Mouse (Mus musculus): Measurements from ENCODE around the gene Tprg.
A peak's percentile ranks its signal among the peaks of the same experiment; 100 is the strongest.

Gene Tprg

GRCm38 (mm10) chr16:25333279-25334219, 46.9 kb downstream of the Tprg start:
- peak; percentile 32 for DNase-seq

- DNase-seq: peak; percentile 92
Observed at GRCm38 (mm10) chr16:25335058-25335703, 48.6 kb downstream of the Tprg start.

GRCm38 (mm10) chr16:25349626-25350025, 63.0 kb downstream of the Tprg start:
- peak; percentile 76 for DNase-seq

- no peak for DNase-seq
Observed at GRCm38 (mm10) chr16:25367834-25368233, 81.2 kb downstream of the Tprg start.

- DNase-seq: no peak
Observed at GRCm38 (mm10) chr16:25369984-25370412, 83.4 kb downstream of the Tprg start.

GRCm38 (mm10) chr16:25374121-25374520, 87.5 kb downstream of the Tprg start:
- no peak for DNase-seq

GRCm38 (mm10) chr16:25374775-25375174, 88.2 kb downstream of the Tprg start:
- peak; percentile 12 for DNase-seq

- peak; percentile 70 for DNase-seq
Observed at GRCm38 (mm10) chr16:25376720-25377373, 90.2 kb downstream of the Tprg start.

- DNase-seq: no peak
Observed at GRCm38 (mm10) chr16:25377695-25378094, 91.1 kb downstream of the Tprg start.

- DNase-seq: no peak
Observed at GRCm38 (mm10) chr16:25385498-25386192, 99.0 kb downstream of the Tprg start.

GRCm38 (mm10) chr16:25394676-25395075, 108.1 kb downstream of the Tprg start:
- DNase-seq: no peak

- peak; percentile 78 for DNase-seq
Observed at GRCm38 (mm10) chr16:25404156-25404555, 117.5 kb downstream of the Tprg start.

GRCm38 (mm10) chr16:25407204-25407886, 120.7 kb downstream of the Tprg start:
- peak; percentile 47 for DNase-seq

- no peak for DNase-seq
Observed at GRCm38 (mm10) chr16:25408032-25408431, 121.4 kb downstream of the Tprg start.

GRCm38 (mm10) chr16:25411307-25411706, 124.7 kb downstream of the Tprg start:
- DNase-seq: no peak

- no peak for DNase-seq
Observed at GRCm38 (mm10) chr16:25413885-25414284, 127.3 kb downstream of the Tprg start.

GRCm38 (mm10) chr16:25415186-25415585, 128.6 kb downstream of the Tprg start:
- DNase-seq: no peak

GRCm38 (mm10) chr16:25417875-25418630, 131.4 kb downstream of the Tprg start:
- no peak for DNase-seq

- no peak for DNase-seq
Observed at GRCm38 (mm10) chr16:25422997-25423396, 136.4 kb downstream of the Tprg start.

GRCm38 (mm10) chr16:25424001-25424400, 137.4 kb downstream of the Tprg start:
- DNase-seq: no peak

GRCm38 (mm10) chr16:25424915-25425314, 138.3 kb downstream of the Tprg start:
- DNase-seq: no peak

All from retina, postnatal 1 day (tissue).